Mouse (Mus musculus): ENCODE results near the gene Arrdc2. TPM values are rescaled to one million over a fixed set of nuclear protein-coding genes. Genes with fewer than 3 reads are reported as not detected.

The Arrdc2 gene
- total RNA-seq, 4 experiments from 2014 or later = 10.9 to 22.7 (median 17.6) TPM

GRCm38 (mm10) chr8:70789046-70789445 is 50.5 kb downstream of the Arrdc2 start:
- peak in 1 of 2 experiments; percentile 21 for DNase-seq (ENCODE audit: low spot score in 2 of 2)

- no peak for DNase-seq (ENCODE audit: low spot score in 2 of 2)
Observed at GRCm38 (mm10) chr8:70787941-70788667, 51.4 kb downstream of the Arrdc2 start.

GRCm38 (mm10) chr8:70787051-70787445 is 52.5 kb downstream of the Arrdc2 start:
- DNase-seq (ENCODE audit: low spot score in 2 of 2) = no peak

GRCm38 (mm10) chr8:70786291-70787050 is 53.0 kb downstream of the Arrdc2 start:
- no peak for DNase-seq (ENCODE audit: low spot score in 2 of 2)

Small RNAs within 50 kb of the gene (microRNA-seq; reads per million reads assigned to microRNA genes)
- gene Mir7240 = 9.7 to 15.6 reads per million in 2 experiments

Other genes with a start within 250 kb of the Arrdc2 start
- gene Isyna1, start 245.3 kb downstream of the Arrdc2 start, total RNA-seq (2022) = 10 to 100 TPM; 54.5 to 60.3 (median 56.5) TPM
- gene Ssbp4, start 230.8 kb downstream of the Arrdc2 start, total RNA-seq (2022) = 100 to 1,000 TPM; 211 to 248 (median 234) TPM
- gene Lrrc25, start 223.6 kb downstream of the Arrdc2 start, total RNA-seq (2022) = 1 to 10 TPM in 1 of 4 experiments, under 1 TPM in 3; 0.55 to 1.3 (median 0.87) TPM
- gene Gdf15, start 207.3 kb downstream of the Arrdc2 start, total RNA-seq (2022) = not detected
- gene Pgpep1, start 179.3 kb downstream of the Arrdc2 start, total RNA-seq (2022) = 10 to 100 TPM; 11.2 to 17.0 (median 13.4) TPM
- 10 to 100 TPM; 61.5 to 65.0 (median 63.0) TPM for gene Lsm4, start 166.5 kb downstream of the Arrdc2 start, total RNA-seq (2022)
- 100 to 1,000 TPM; 206 to 222 (median 214) TPM for gene Jund, start 140.8 kb downstream of the Arrdc2 start, total RNA-seq (2022)
- gene Iqcn, start 136.3 kb downstream of the Arrdc2 start, total RNA-seq (2022) = under 1 TPM in 1 of 4 experiments, not detected in 3; 0.07 TPM
- not detected for gene Gm3336, start 121.2 kb downstream of the Arrdc2 start, total RNA-seq (2022)
- 1 to 10 TPM; 1.7 to 2.8 (median 2.2) TPM for gene Pde4c, start 116.0 kb downstream of the Arrdc2 start, total RNA-seq (2022)
- gene Rab3a, start 85.0 kb downstream of the Arrdc2 start, total RNA-seq (2022) = 100 to 1,000 TPM; 805 to 866 (median 821) TPM
- gene Mpv17l2, start 78.8 kb downstream of the Arrdc2 start, total RNA-seq (2022) = 10 to 100 TPM; 31.0 to 39.0 (median 32.8) TPM
- 100 to 1,000 TPM; 143 to 151 (median 149) TPM for gene Pik3r2, start 63.0 kb downstream of the Arrdc2 start, total RNA-seq (2022)
- 100 to 1,000 TPM; 276 to 316 (median 288) TPM for gene Mast3, start 34.7 kb downstream of the Arrdc2 start, total RNA-seq (2022)
- gene Il12rb1, start 31.3 kb downstream of the Arrdc2 start, total RNA-seq (2022) = 1 to 10 TPM in 2 of 4 experiments, under 1 TPM in 2; 0.84 to 1.3 (median 1.0) TPM
- 10 to 100 TPM; 15.7 to 28.6 (median 17.7) TPM for gene Kcnn1, start 23.5 kb upstream of the Arrdc2 start, total RNA-seq (2022)
- 10 to 100 TPM; 76.5 to 94.5 (median 85.6) TPM for gene Ccdc124, start 34.2 kb upstream of the Arrdc2 start, total RNA-seq (2022)
- 10 to 100 TPM; 10.2 to 11.9 (median 11.5) TPM for gene Slc5a5, start 53.0 kb upstream of the Arrdc2 start, total RNA-seq (2022)
- gene Rpl18a, start 57.7 kb upstream of the Arrdc2 start, total RNA-seq (2022) = 100 to 1,000 TPM; 653 to 769 (median 710) TPM
- 100 to 1,000 TPM in 1 of 4 experiments, 10 to 100 TPM in 3; 89.4 to 101 (median 91.1) TPM for gene Map1s, start 66.2 kb upstream of the Arrdc2 start, total RNA-seq (2022)

All from left cerebral cortex, adult 8-10 months (tissue).